ENCODE assay signal across 10 mouse cellular contexts in genomic region chr3:128222344-128222743, GRCm38 (mm10).
DNase-seq lines count a peak whose midpoint lies in the region; ATAC-seq and TF ChIP-seq lines count a peak whose summit lies in the region.
"Had no signal": no experiment of that assay in that cellular context is flagged by ENCODE, and none has a peak within 500 bp of the region (broad histone marks: within the 10 kb centered on the region; RNA-seq: fewer than 3 reads in every experiment).

No protein-coding gene starts in this region.

- no peak overlapping the region; the same call in 1 of the 2 replicates for H3K4me3 ChIP-seq in forebrain, embryonic 10.5 days
- no peak overlapping the region for H3K4me3 ChIP-seq in forebrain, postnatal 0 days (ENCODE audit: low read depth, low read length)
- no peak overlapping the region for H3K4me3 ChIP-seq in hindbrain, embryonic 15.5 days
- H3K4me3 ChIP-seq in midbrain, embryonic 16.5 days (ENCODE audit: low read depth, low read length) = no peak overlapping the region
- no peak overlapping the region for H3K4me3 ChIP-seq in liver, embryonic 11.5 days (ENCODE audit: low read depth, low read length)
- H3K4me3 ChIP-seq: heart, embryonic 12.5 days had no signal

- H3K9me3 ChIP-seq in forebrain, embryonic 10.5 days = no peaks in the 10 kb centered on the region
- H3K9me3 ChIP-seq in forebrain, postnatal 0 days (ENCODE audit: low read length) = no peaks in the 10 kb centered on the region
- no peaks in the 10 kb centered on the region for H3K9me3 ChIP-seq in hindbrain, embryonic 15.5 days
- H3K9me3 ChIP-seq in midbrain, embryonic 16.5 days (replicated peaks; ENCODE audit: control insufficient read depth, low read length, poor library complexity, severe bottlenecking) = no peaks in the 10 kb centered on the region
- H3K9me3 ChIP-seq in liver, embryonic 11.5 days (ENCODE audit: control insufficient read depth, low read length) = no peaks in the 10 kb centered on the region
- H3K9me3 ChIP-seq: heart, embryonic 12.5 days had no signal

- no peaks in the 10 kb centered on the region for H3K36me3 ChIP-seq in forebrain, embryonic 10.5 days (replicated peaks)
- no peaks in the 10 kb centered on the region for H3K36me3 ChIP-seq in forebrain, postnatal 0 days (ENCODE audit: insufficient read depth)
- H3K36me3 ChIP-seq in hindbrain, embryonic 15.5 days = no peaks in the 10 kb centered on the region
- H3K36me3 ChIP-seq in midbrain, embryonic 16.5 days (ENCODE audit: control insufficient read depth, insufficient read depth, low read length) = no peaks in the 10 kb centered on the region
- no peaks in the 10 kb centered on the region for H3K36me3 ChIP-seq in liver, embryonic 11.5 days (ENCODE audit: control insufficient read depth, insufficient read depth, low read length)
- H3K36me3 ChIP-seq: heart, embryonic 12.5 days had no signal

- no peak for TF ChIP-seq CTCF in forebrain, postnatal 0 days (IDR thresholded peaks at IDR 0.05; ENCODE audit: low read depth)

- H3K9ac ChIP-seq in forebrain, postnatal 0 days = no peak overlapping the region
- H3K9ac ChIP-seq in hindbrain, embryonic 15.5 days = no peak overlapping the region
- H3K9ac ChIP-seq in midbrain, embryonic 16.5 days (ENCODE audit: low read depth, low read length) = no peak overlapping the region
- no peak overlapping the region for H3K9ac ChIP-seq in liver, embryonic 11.5 days (ENCODE audit: low read depth, low read length)
- H3K9ac ChIP-seq: heart, embryonic 12.5 days had no signal

- peaks cover 6% of the 10 kb centered on the region; the same call in 1 of the 2 replicates for H3K27me3 ChIP-seq in forebrain, embryonic 10.5 days (ENCODE audit: poor library complexity, severe bottlenecking)
- H3K27me3 ChIP-seq in forebrain, postnatal 0 days (ENCODE audit: insufficient read depth, low read length) = no peaks in the 10 kb centered on the region
- no peaks in the 10 kb centered on the region for H3K27me3 ChIP-seq in hindbrain, embryonic 15.5 days
- no peaks in the 10 kb centered on the region; the same call in 1 of the 2 replicates for H3K27me3 ChIP-seq in midbrain, embryonic 16.5 days (ENCODE audit: control insufficient read depth, insufficient read depth, low read depth, low read length)
- no peaks in the 10 kb centered on the region for H3K27me3 ChIP-seq in liver, embryonic 11.5 days (replicated peaks; ENCODE audit: control insufficient read depth, insufficient read depth, low read length)
- H3K27me3 ChIP-seq: heart, embryonic 12.5 days had no signal

- DNase-seq in forebrain, embryonic 10.5 days (ENCODE audit: extremely low spot score, low spot score) = peak; percentile 24
- DNase-seq in forebrain, postnatal 0 days = no peak
- DNase-seq in embryo, embryonic 10 days (ENCODE audit: low spot score) = peak; percentile 73
- no peak for DNase-seq in liver, embryonic 11.5 days (ENCODE audit: low spot score)
- no peak for DNase-seq in ovary, postnatal 14 days (ENCODE audit: low spot score)
- no peak for DNase-seq in spleen, postnatal 4 days (ENCODE audit: low spot score in 2 of 2)

- H3K27ac ChIP-seq in forebrain, embryonic 10.5 days = no peak overlapping the region
- H3K27ac ChIP-seq in forebrain, postnatal 0 days (ENCODE audit: low read depth, low read length) = no peak overlapping the region
- no peak overlapping the region for H3K27ac ChIP-seq in hindbrain, embryonic 15.5 days (replicated peaks)
- H3K27ac ChIP-seq in midbrain, embryonic 16.5 days (ENCODE audit: low read length) = no peak overlapping the region
- no peak overlapping the region for H3K27ac ChIP-seq in liver, embryonic 11.5 days (ENCODE audit: low read depth, low read length)

- WGBS in forebrain, embryonic 10.5 days = 37% methylated on average over 12 of the region's 12 CpGs
- WGBS in forebrain, postnatal 0 days = 20% methylated on average over 12 of the region's 12 CpGs
- 8% methylated on average over 12 of the region's 12 CpGs for WGBS in hindbrain, embryonic 15.5 days
- 14% methylated on average over 12 of the region's 12 CpGs for WGBS in midbrain, embryonic 16.5 days
- WGBS in liver, embryonic 11.5 days = 77% methylated on average over 12 of the region's 12 CpGs

- no peak for ATAC-seq in forebrain, postnatal 0 days
- peak; percentile 80 for ATAC-seq in hindbrain, embryonic 15.5 days (ENCODE audit: low FRiP score, low read depth)
- ATAC-seq in midbrain, embryonic 16.5 days = no peak
- no peak for ATAC-seq in liver, embryonic 11.5 days (replicated peaks; ENCODE audit: low FRiP score)
- ATAC-seq: activated CD4-positive, CD25-positive, alpha-beta regulatory T cell, adult 4 months had no signal

- H3K4me1 ChIP-seq in forebrain, embryonic 10.5 days = peaks cover 18% of the 10 kb centered on the region
- H3K4me1 ChIP-seq in forebrain, postnatal 0 days (ENCODE audit: insufficient read depth) = no peaks in the 10 kb centered on the region
- H3K4me1 ChIP-seq in hindbrain, embryonic 15.5 days (replicated peaks) = peaks cover 4% of the 10 kb centered on the region
- 0 out of 2 replicates have a peak, but pooled peaks cover 2% of the 10 kb centered on the region for H3K4me1 ChIP-seq in midbrain, embryonic 16.5 days (ENCODE audit: control insufficient read depth, insufficient read depth, low read length)
- H3K4me1 ChIP-seq in liver, embryonic 11.5 days (replicated peaks; ENCODE audit: control insufficient read depth, insufficient read depth, low read length) = no peaks in the 10 kb centered on the region
- H3K4me1 ChIP-seq: heart, embryonic 12.5 days had no signal

- no peak overlapping the region for H3K4me2 ChIP-seq in forebrain, postnatal 0 days (ENCODE audit: low read depth)
- peak overlapping the region; percentile 26 for H3K4me2 ChIP-seq in hindbrain, embryonic 15.5 days
- peak overlapping the region; percentile 23; the same call in 1 of the 2 replicates for H3K4me2 ChIP-seq in midbrain, embryonic 16.5 days (ENCODE audit: low read length)
- H3K4me2 ChIP-seq in liver, embryonic 11.5 days = no peak overlapping the region
- H3K4me2 ChIP-seq: heart, embryonic 12.5 days had no signal

Comparison
In these comparisons a context has a peak if more than half of its experiments do, and no peak if none do; other contexts are left out.
1. DNase-seq: peak in forebrain, embryonic 10.5 days (single experiment) and embryo, embryonic 10 days (single experiment); none in forebrain, postnatal 0 days (single experiment), liver, embryonic 11.5 days (single experiment), ovary, postnatal 14 days (single experiment) and spleen, postnatal 4 days (0 of 2).
2. H3K4me2 ChIP-seq: peak in hindbrain, embryonic 15.5 days (single experiment) and midbrain, embryonic 16.5 days (single experiment); none in forebrain, postnatal 0 days (single experiment) and liver, embryonic 11.5 days (single experiment).